Mouse (Mus musculus) cerebellum, adult 9-11 months (tissue): ENCODE measurements around the gene Camk1d.

Source experiments
- DNase-seq: peaks from one replicate; pipeline ENCODE4 v3.0.0; 2022

The Camk1d gene

GRCm38 (mm10) chr2:5707871-5708733 is 6.2 kb downstream of the Camk1d start:
- no peak for DNase-seq

DNA sequence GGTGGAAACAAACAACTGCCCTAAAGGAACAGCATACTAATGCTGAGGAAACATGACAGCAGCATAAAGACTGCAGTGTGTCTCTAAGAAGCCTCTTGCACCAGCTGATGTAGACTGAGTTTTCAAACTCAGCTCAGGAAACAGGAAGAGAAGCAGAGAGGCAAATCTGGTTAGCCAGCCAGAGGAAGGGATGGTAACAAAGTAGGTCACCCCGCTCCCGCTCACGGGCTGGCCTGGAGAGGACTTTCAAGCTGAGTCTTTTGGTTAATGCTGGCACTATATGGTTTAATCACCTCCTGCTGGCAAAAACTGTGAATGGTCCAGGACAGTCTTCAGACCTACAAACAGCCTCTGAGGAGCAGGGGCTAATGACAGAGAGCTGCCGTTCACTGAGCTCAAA is 7.7 kb downstream of the Camk1d start:
- peak; percentile 67 for DNase-seq

DNA sequence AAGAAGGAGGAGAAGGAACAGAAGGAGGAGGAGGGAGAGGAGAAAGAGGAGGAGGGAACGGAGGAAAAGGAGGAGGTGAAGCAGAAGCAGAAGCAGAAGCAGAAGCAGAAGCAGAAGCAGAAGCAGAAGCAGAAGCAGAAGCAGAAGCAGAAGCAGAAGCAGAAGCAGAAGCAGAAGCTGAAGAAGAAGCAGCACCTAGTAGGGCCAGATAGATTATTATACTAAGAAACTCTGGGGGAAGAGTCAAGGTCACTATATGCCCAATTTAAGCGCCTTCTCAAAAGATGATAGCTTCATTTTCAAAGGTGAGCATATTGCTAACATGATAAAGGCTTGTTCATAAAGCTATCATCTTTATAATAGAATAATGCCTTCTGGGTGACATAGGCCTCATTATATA is 11.9 kb downstream of the Camk1d start:
- no peak for DNase-seq

DNA sequence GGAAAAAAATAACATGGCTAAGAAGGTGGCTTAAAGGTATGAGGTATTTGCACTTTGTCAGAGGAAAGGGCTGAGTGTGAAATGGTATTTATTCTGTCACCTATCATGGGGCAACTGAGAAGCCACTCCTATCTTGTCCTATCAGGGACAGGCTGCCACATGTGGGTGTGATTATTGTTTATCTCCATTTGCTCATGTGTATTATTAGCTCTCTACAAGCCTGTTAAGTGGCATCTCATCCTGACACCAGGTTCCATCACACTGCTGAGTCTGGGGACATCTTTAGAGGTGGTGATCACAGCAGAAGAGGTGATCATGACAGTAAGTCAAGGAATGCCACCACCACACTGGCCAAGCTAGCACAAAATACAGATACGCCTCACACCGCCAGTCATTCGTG is 13.4 kb downstream of the Camk1d start:
- DNase-seq: no peak

GRCm38 (mm10) chr2:5698451-5698850 is 15.9 kb downstream of the Camk1d start:
- peak; percentile 0 for DNase-seq

- DNase-seq: no peak
Observed at GRCm38 (mm10) chr2:5694094-5694493, 20.2 kb downstream of the Camk1d start.

DNA sequence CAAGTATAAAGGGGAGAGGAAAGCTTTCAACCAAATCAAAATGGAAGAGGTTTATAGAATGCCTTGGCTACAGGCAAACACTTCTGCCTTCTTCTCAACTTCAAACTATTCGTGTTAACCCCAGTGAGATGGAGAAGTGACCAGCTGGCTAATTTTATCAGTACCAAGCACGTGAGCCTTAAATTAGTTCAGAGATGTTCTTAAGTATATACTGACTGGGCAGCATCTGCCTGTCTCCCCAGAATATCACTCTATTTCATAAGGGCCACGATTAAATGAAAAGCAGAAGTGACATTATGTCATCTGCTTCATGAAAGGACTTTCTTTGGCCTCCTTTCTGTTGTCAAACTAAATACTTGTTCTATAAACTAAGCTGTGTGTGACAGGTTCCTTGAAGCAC is 22.6 kb downstream of the Camk1d start:
- DNase-seq: no peak

DNA sequence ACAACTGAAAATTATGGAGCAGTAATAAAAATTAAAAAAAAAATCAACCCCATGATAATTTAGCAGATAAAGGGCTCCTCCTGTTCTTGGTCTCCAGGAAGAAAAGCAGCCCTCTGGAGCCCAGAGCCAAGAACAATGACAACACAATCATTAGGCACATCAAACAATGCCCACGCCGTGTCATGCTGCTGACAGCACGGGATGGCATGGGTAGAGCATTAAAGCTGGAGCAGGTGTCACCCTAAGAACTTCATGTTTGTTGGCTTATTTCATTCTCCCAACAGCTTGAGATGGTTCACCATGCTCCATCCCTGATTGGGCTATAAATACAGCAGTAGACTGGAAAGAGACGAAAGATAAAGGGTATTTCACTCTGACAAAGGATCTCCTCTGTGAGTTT is 30.9 kb downstream of the Camk1d start:
- DNase-seq: no peak

GRCm38 (mm10) chr2:5681909-5682308 is 32.4 kb downstream of the Camk1d start:
- no peak for DNase-seq

DNA sequence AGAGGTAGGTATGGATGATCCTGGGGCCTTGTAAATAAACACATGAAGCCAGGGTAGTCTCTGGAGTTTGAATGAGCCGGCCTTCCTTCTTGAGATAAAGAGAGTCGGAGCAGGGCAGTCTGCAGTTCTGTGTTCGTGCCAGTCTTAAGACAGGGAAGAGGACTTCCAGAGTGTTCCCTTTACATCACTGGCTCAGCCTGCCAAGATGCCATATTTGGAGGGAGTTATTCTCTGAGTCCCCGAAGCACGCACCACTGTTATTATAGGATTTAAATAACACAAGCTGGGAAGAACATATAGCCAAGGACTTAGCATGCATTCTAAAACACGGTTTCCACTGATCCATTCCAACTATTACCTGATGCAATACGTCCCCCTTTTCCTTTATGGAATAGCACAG is 33.0 kb downstream of the Camk1d start:
- no peak for DNase-seq

DNA sequence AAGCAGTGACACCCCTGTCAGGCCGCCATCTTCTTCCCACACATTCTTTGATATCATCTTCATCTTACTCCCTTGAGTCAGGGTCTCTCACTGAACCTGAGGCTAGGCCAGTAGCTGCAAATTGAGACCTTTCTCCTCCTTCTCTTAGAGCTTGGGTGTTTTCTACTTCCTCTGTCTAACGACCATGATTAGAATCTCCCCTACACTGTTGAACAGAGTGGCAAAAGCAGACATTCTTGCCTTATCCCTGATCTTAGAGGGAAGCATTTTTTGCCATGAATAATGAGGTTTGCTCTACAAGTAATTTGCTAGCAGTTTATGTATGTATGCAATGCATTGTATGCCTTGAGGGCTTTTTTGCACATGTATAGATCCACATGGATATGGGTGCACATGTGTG is 35.3 kb downstream of the Camk1d start:
- no peak for DNase-seq

GRCm38 (mm10) chr2:5677472-5677871 is 36.8 kb downstream of the Camk1d start:
- no peak for DNase-seq

- no peak for DNase-seq
Observed at GRCm38 (mm10) chr2:5676786-5677185, 37.5 kb downstream of the Camk1d start.

GRCm38 (mm10) chr2:5676143-5676483 is 38.2 kb downstream of the Camk1d start:
- DNase-seq: no peak

- peak; percentile 84 for DNase-seq
Observed at GRCm38 (mm10) chr2:5675431-5676142, 38.7 kb downstream of the Camk1d start.

- peak; percentile 23 for DNase-seq
Observed at GRCm38 (mm10) chr2:5674512-5674911, 39.8 kb downstream of the Camk1d start.

DNA sequence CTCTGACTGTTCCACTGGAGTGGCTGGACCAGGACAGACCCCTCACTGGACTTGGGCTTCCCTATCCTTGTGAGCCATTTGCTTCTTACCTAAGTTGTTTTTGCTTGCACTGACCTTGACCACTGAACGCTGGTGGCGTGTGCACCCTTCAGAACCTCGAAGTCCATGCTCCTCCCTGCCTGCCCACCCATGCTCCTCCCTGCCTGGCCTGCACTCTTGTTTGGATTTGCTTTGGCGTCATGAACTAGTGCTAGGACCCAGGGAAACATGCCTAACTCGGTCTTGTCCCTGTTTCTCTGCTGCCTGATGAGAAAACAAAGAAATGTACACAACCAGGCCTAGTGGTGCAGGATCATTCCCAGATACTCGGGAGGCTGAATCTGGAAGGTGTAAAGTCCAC is 40.5 kb downstream of the Camk1d start:
- no peak for DNase-seq

DNA sequence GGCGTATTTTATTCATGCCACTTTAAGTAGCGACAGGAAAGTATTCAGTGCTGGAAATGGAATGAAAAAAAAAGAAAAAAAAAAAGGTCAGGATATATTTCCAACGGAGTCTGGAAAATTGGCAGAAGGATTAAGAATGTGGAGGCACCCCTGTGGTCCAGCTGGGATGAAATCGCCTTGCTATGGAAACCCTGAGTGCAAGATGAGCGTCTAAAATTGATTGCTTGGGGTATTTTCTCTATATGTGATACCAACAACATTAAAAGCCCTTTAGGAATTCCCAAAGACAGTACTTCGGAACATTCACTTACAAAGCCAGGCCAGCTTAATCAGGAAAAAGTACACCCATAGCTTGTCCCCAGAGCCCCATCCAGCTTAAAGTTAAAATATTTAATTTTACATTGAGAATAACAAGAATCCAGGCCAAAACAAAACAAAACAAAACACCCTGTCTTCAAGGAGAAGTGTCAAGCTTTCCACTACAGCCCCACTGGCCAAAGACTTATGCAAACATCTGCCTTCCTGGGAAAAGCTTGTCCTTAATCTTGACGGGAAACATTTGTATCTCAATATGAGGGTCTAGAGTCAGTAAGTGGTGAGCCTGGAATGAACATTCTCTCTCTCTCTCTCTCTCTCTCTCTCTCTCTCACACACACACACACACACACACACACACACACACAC is 41.3 kb downstream of the Camk1d start:
- DNase-seq: no peak

- no peak for DNase-seq
Observed at GRCm38 (mm10) chr2:5670146-5670545, 44.2 kb downstream of the Camk1d start.

GRCm38 (mm10) chr2:5669498-5670040 is 44.7 kb downstream of the Camk1d start:
- no peak for DNase-seq

DNA sequence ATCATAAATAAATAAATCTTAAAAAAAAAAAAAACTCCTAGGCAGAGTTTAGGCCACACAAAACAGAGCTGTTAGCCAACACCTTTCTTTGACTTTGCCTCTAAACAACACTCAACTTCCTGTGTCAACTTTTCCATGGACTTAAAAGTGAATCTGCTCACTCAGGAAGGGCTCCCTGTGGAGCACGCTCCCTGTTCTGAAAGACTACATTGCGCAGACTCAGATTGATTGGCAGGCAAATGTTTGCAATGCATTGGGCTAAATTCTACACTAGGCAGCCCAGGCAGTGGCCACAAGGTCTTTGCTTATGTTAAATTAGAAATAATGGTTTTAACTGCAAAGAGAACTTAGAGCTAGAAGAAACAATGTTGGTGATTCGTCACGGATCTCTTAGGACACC is 45.4 kb downstream of the Camk1d start:
- no peak for DNase-seq

DNA sequence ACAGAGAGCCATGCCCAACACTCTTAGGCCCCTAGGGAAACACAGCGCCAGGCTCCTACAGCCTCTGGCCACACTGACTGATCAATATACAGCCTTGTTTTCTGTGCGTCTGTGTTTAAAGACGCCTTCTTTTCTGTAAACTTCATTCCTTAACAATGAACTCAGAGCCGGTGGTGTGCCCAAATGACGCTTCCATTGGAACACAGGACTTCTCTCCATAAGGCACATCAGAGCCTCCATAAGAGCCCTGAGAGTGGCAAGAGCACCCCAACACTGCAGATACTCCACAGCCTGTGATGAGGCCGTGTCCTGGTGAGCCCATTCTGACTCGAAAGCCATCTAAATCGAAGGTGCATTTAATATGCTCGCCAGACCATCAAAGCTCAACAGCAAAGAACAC is 50.8 kb downstream of the Camk1d start:
- no peak for DNase-seq

- no peak for DNase-seq
Observed at GRCm38 (mm10) chr2:5661946-5662345, 52.4 kb downstream of the Camk1d start.

DNA sequence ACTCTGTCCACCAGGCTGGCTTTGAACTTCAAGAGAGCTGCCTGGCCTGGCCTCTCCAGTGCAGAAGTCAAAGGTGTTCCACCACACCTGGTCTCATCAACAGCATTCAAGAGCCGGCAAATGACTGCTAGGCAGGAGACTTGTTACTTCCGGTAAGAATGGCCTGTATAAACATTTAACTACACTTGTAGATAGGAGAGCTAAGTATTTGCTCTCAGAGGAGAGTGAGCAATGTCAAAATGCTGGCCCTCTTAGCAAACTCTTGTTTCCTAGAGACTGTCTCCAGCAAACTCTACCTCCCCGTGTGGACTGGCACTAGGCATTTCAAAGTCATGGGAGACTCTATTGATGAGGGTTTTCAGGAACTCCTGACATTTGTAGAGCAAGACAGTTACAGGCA is 56.3 kb downstream of the Camk1d start:
- no peak for DNase-seq
